Mouse (Mus musculus) monocyte, adult 5-6 weeks (primary cell): ENCODE measurements at regions not wholly inside any gene's neighbourhood (a gene's known extent, or its start where the extent isn't known, plus 50 kb on each side); places are given as distances from the start of the nearest gene placed in this dataset.

Experiments used
- ATAC-seq: fragments of 153-309, 156-312 bp; replicated peaks from 2 replicates; pipeline ENCODE4 v1.8.0; 2017; ENCODE audit warnings: mild to moderate bottlenecking; ENCODE audit not compliant: low TSS enrichment, insufficient number of reproducible peaks, severe bottlenecking, poor library complexity, low FRiP score

- no peak for ATAC-seq
Observed at GRCm38 (mm10) chr17:64934411-64934810, 98.5 kb upstream of the 4930583I09Rik start.

GRCm38 (mm10) chr17:64930816-64931428 lies 95.1 kb upstream of the 4930583I09Rik start:
- no peak for ATAC-seq

- no peak for ATAC-seq
Observed at GRCm38 (mm10) chr17:64923762-64924161, 87.9 kb upstream of the 4930583I09Rik start.

GRCm38 (mm10) chr17:64922235-64922634 lies 86.4 kb upstream of the 4930583I09Rik start:
- no peak for ATAC-seq

- ATAC-seq = no peak
Observed at GRCm38 (mm10) chr17:64920236-64920635, 84.4 kb upstream of the 4930583I09Rik start.

- ATAC-seq = no peak
Observed at GRCm38 (mm10) chr17:64917830-64918229, 82.0 kb upstream of the 4930583I09Rik start.

GRCm38 (mm10) chr17:64916657-64917056 lies 80.8 kb upstream of the 4930583I09Rik start:
- ATAC-seq = no peak

- ATAC-seq = no peak
Observed at GRCm38 (mm10) chr17:64915708-64916107, 79.8 kb upstream of the 4930583I09Rik start.

GRCm38 (mm10) chr17:64915025-64915424 lies 79.2 kb upstream of the 4930583I09Rik start:
- no peak for ATAC-seq

GRCm38 (mm10) chr17:64914302-64914701 lies 78.4 kb upstream of the 4930583I09Rik start:
- no peak for ATAC-seq

- no peak for ATAC-seq
Observed at GRCm38 (mm10) chr17:64908671-64909070, 72.8 kb upstream of the 4930583I09Rik start.

- no peak for ATAC-seq
Observed at GRCm38 (mm10) chr17:64901721-64902623, 66.1 kb upstream of the 4930583I09Rik start.

GRCm38 (mm10) chr17:64897473-64897872 lies 61.6 kb upstream of the 4930583I09Rik start:
- no peak for ATAC-seq

- ATAC-seq = no peak
Observed at GRCm38 (mm10) chr17:64895886-64896285, 60.0 kb upstream of the 4930583I09Rik start.

- ATAC-seq = no peak
Observed at GRCm38 (mm10) chr17:64895466-64895865, 59.6 kb upstream of the 4930583I09Rik start.

GRCm38 (mm10) chr17:64893182-64893902 lies 57.5 kb upstream of the 4930583I09Rik start:
- no peak for ATAC-seq
